Mouse (Mus musculus) forebrain, embryonic 14.5 days (tissue): ENCODE measurements around the gene Neurl1b. TPM values are rescaled to one million over a fixed set of nuclear protein-coding genes. Genes with fewer than 3 reads are reported as not detected.

ENCODE experiments used
- ATAC-seq: fragments of 200-750 bp; cut with Nextera tagmentation; 2 replicates; pipeline ENCODE4 v1.8.0; 2017; ENCODE audit warnings: mild to moderate bottlenecking, moderate library complexity
- DNase-seq: peaks from one replicate; pipeline ENCODE4 v3.0.0-alpha.2; 2015; ENCODE audit warnings: low spot score
- H3K27ac ChIP-seq: fragments of 300-500 bp; sonication (generic); 2 replicates; pipeline ENCODE4 v1.5.1; 2014; ENCODE audit warnings: low read depth, mild to moderate bottlenecking, control low read depth, low read length, moderate library complexity
- H3K27me3 ChIP-seq: fragments of 300-500 bp; sonication (generic); replicated peaks from 2 replicates; pipeline ENCODE4 v1.6.1; 2014; ENCODE audit warnings: low read length, control low read depth, mixed read lengths; ENCODE audit not compliant: control insufficient read depth, insufficient read depth
- H3K36me3 ChIP-seq: fragments of 300-500 bp; sonication (generic); 2 replicates; pipeline ENCODE4 v1.6.1; 2014; ENCODE audit warnings: low read length, control low read depth; ENCODE audit not compliant: control insufficient read depth, insufficient read depth
- H3K4me1 ChIP-seq: fragments of 300-500 bp; sonication (generic); 2 replicates; pipeline ENCODE4 v1.6.1; 2014; ENCODE audit warnings: antibody characterized with exemption, low read length, control low read depth; ENCODE audit not compliant: control insufficient read depth, insufficient read depth
- H3K4me2 ChIP-seq: fragments of 300-500 bp; sonication (generic); 2 replicates; pipeline ENCODE4 v1.6.1; 2014; ENCODE audit warnings: mild to moderate bottlenecking, control low read depth, low read length
- H3K4me3 ChIP-seq: fragments of 300-500 bp; sonication (generic); 2 replicates; pipeline ENCODE4 v1.5.1; 2014; ENCODE audit warnings: low read depth, low read length, control low read depth
- H3K9ac ChIP-seq: fragments of 300-500 bp; sonication (generic); 2 replicates; pipeline ENCODE4 v1.6.1; 2014; ENCODE audit warnings: mild to moderate bottlenecking, low read length, control low read depth, moderate library complexity
- H3K9me3 ChIP-seq: fragments of 300-500 bp; sonication (generic); replicated peaks from 2 replicates; pipeline ENCODE4 v1.6.1; 2016; ENCODE audit warnings: low read length, control low read depth, mixed read lengths; ENCODE audit not compliant: control insufficient read depth
- WGBS: fragments of 180-500 bp; shearing (Covaris S2); extraction: QIAGEN DNeasy Blood & Tissue Kit; methylation state at CpG from one replicate; pipeline ENCODE4 v1.1.7; 2014; 5-methylcytosine and 5-hydroxymethylcytosine counted together
- polyA plus RNA-seq: library from polyadenylated mRNA; unstranded; fragments of >200 nt; fragmentation: Nextera tagmentation; extraction: Ambion mirVana; gene quantifications from 2 replicates; pipeline ENCODE4 v1.2.1, GENCODE M21; 2014

The Neurl1b gene
- polyA plus RNA-seq, 1 experiment from 2014 or later: 2.0 TPM

DNA sequence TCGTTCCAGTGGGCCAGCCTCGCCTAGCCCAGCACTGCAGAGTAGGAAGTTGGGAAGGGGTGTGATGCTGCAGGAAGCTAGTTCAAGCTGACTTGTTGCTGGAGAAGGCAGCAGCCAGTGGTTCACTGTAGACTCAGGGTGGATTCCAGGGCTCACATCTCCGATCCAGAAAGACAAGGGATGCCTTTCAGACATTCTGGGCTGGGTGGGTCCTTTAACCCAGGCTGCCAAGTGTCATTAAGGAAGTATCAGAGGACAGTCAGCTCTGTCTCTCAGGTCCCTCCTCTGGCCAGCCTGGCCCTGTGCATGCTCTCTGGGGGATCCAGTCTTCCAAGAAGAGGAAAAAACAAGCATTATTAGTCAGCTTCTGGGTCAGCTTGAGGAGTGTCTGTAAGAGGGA, 26.5 kb upstream of the Neurl1b start:
- ATAC-seq (no peak), DNase-seq (no peak)
- H3K9ac ChIP-seq: no peak overlapping the region
- no peaks in the 10 kb centered on the region for H3K36me3 ChIP-seq
- 76% methylated on average over 3 of the region's 3 CpGs for whole genome bisulfite sequencing
- no peak overlapping the region for H3K4me3 ChIP-seq
- no peak overlapping the region for H3K27ac ChIP-seq
- H3K9me3 ChIP-seq: no peaks in the 10 kb centered on the region
- H3K4me2 ChIP-seq: no peak overlapping the region
- H3K27me3 ChIP-seq: no peaks in the 10 kb centered on the region
- no peaks in the 10 kb centered on the region for H3K4me1 ChIP-seq

DNA sequence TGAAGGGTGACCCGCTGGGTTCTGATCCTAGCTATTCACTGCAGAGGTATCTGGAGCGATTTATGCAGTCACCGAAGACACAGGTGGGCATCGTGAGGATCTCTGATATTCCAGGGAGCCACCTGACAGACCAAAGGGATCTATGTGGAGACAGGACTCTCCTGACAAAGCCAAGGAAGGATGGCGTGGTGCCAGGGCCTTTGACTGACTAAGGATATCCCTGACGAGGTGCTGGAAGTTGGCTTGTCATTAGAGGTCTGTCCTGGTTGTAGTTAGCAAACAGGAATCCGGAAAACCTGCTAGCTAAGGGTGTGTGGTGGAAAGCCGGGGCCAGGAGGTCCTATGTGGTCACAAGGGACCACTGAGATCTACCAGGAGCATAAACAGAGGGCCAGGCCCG, 25.4 kb upstream of the Neurl1b start:
- no peak for ATAC-seq
- Histone ChIP-seq H3K9ac (no peak overlapping the region), H3K36me3 (no peaks in the 10 kb centered on the region), H3K4me2 (no peak overlapping the region), H3K4me3 (no peak overlapping the region), H3K27me3 (no peaks in the 10 kb centered on the region), H3K9me3 (no peaks in the 10 kb centered on the region), H3K27ac (no peak overlapping the region), H3K4me1 (no peaks in the 10 kb centered on the region)
- whole genome bisulfite sequencing: 84% methylated on average over 9 of the region's 9 CpGs
- no peak for DNase-seq

DNA sequence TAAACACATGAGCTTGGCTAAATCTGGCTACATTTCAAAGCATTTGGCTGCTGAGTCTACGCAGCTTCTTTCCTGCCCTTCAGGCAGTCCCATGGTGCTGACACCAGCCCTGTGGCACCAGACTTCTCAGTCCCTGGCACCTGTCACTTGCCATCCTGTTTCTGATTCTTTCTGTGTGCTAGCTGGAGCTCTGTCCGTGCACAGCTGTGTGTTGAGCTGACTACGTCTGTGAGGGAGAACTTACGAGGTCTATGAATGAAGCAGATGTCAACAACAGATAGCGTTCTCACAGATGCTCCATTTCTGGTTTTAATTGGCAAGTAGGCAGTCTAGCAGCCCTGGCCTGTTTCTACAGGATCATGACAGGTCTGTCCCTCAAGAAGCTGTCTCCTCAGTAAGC, 24.0 kb upstream of the Neurl1b start:
- no peak overlapping the region for H3K4me2 ChIP-seq
- no peak overlapping the region for H3K27ac ChIP-seq
- WGBS: 67% methylated on average over 5 of the region's 5 CpGs
- no peaks in the 10 kb centered on the region for H3K9me3 ChIP-seq
- H3K4me3 ChIP-seq: no peak overlapping the region
- no peaks in the 10 kb centered on the region for H3K27me3 ChIP-seq
- ATAC-seq: no peak
- DNase-seq: peak; percentile 16
- no peaks in the 10 kb centered on the region for H3K4me1 ChIP-seq
- no peak overlapping the region for H3K9ac ChIP-seq
- no peaks in the 10 kb centered on the region for H3K36me3 ChIP-seq

DNA sequence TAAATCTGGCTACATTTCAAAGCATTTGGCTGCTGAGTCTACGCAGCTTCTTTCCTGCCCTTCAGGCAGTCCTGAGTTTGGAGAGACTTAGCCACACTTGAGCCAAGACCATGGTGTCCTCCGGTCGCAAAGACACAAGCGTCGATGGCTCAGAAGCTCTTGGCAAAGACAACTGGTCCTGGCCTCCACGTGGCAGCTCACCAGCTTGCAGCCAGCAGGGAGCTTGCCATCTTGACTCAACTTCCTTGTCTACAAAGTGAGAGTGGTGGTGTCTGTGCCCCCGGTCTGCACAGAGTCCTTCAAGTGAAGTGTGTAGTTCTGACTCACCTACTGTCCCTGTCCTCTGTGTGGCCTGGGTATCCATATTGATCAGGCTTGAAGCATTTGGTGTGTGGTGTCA, 22.3 kb upstream of the Neurl1b start:
- Histone ChIP-seq H3K9ac (no peak overlapping the region), H3K4me2 (no peak overlapping the region), H3K27me3 (no peaks in the 10 kb centered on the region), H3K4me3 (no peak overlapping the region), H3K27ac (no peak overlapping the region), H3K9me3 (no peaks in the 10 kb centered on the region), H3K4me1 (no peaks in the 10 kb centered on the region), H3K36me3 (no peaks in the 10 kb centered on the region)
- no peak for ATAC-seq
- WGBS: 89% methylated on average over 7 of the region's 7 CpGs
- no peak for DNase-seq

DNA sequence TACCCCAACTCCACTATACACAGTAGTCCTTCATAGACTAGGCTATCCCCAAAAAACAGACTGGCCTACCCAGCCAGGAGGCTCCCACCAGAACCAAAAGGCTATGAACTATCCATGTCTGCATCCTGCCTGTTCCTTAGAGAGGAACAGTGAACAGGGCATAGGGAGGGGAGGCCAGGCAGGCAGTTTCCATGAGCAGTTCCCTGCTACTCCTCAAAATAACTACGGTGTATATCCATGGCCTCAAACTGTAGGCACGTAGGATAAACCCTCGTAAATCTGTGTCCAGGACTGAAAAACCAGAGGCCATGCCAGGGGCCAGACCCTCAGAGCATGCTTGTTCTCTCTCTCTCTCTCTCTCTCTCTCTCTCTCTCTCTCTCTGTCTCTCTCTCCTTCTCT, 17.9 kb upstream of the Neurl1b start:
- H3K27ac ChIP-seq: no peak overlapping the region
- no peak overlapping the region for H3K4me2 ChIP-seq
- no peaks in the 10 kb centered on the region for H3K9me3 ChIP-seq
- ATAC-seq: no peak
- 82% methylated on average over 3 of the region's 3 CpGs for WGBS
- H3K27me3 ChIP-seq: no peaks in the 10 kb centered on the region
- no peak overlapping the region for H3K9ac ChIP-seq
- no peaks in the 10 kb centered on the region for H3K4me1 ChIP-seq
- no peak for DNase-seq
- no peaks in the 10 kb centered on the region for H3K36me3 ChIP-seq
- no peak overlapping the region for H3K4me3 ChIP-seq

DNA sequence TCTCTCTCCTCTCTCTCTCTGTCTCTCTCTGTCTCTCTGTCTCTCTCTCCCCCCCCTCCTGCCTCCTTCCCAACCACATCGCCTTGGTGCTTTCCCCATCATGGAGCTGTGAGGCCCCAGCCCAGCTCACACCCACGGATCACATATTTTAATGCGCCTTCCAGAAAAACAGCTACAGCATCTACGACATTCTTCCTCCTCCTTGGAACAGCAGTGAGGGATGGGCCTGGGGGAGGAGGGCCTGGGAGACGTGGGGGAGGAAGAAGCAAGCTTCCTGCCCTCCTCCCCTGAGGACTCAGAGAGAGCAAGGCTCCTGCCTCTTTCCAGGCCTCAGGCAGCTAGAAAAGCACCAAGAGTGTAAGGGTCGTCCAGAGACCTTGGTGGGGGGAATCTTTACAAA, 17.3 kb upstream of the Neurl1b start:
- WGBS: 62% methylated on average over 6 of the region's 6 CpGs
- DNase-seq (no peak), ATAC-seq (no peak)
- Histone ChIP-seq H3K27ac (no peak overlapping the region), H3K27me3 (no peaks in the 10 kb centered on the region), H3K4me3 (no peak overlapping the region), H3K4me2 (no peak overlapping the region), H3K4me1 (no peaks in the 10 kb centered on the region), H3K9me3 (no peaks in the 10 kb centered on the region), H3K36me3 (no peaks in the 10 kb centered on the region), H3K9ac (no peak overlapping the region)

DNA sequence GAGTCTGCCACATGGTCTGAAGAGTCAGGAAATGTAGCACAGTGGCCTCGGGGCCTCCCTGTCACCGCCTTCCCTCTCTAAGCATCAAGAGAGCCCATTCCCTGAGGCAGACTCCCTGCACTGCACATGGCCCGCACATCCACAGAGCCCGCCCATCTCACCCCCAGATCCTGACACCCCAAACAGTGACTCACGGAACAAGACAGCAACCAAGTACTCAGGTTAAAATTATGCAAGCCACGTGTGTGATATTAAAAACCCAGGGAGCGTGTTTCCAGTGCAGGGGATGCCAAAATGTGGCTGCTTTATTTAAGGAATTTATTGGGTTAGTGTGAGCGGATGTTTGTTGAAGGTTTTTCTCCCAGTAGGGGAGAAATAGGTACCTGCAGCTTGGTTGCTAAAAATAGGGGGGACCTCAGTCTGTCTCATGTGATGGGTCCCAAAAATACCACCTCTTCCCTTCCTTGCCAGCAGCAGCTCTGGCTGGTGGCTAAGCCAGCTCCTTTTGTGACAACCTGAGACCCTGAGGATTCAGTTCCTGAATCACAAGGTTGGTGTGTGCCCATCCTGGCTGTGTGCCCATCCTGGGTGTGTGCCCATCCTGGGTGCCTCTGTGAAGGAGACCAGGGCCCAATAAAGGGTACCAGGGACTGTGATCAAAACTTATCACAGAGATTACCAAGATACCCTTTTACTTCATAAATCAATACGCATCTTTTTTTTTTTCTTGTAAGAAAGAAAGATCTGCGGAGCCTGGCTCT, 9.1 kb upstream of the Neurl1b start:
- no peak for DNase-seq
- H3K36me3 ChIP-seq: no peaks in the 10 kb centered on the region
- H3K4me2 ChIP-seq: no peak overlapping the region
- ATAC-seq: no peak
- no peak overlapping the region for H3K4me3 ChIP-seq
- H3K9me3 ChIP-seq: no peaks in the 10 kb centered on the region
- no peak overlapping the region for H3K27ac ChIP-seq
- H3K27me3 ChIP-seq: no peaks in the 10 kb centered on the region
- no peak overlapping the region for H3K9ac ChIP-seq
- WGBS: 83% methylated on average over 10 of the region's 10 CpGs
- no peaks in the 10 kb centered on the region for H3K4me1 ChIP-seq

DNA sequence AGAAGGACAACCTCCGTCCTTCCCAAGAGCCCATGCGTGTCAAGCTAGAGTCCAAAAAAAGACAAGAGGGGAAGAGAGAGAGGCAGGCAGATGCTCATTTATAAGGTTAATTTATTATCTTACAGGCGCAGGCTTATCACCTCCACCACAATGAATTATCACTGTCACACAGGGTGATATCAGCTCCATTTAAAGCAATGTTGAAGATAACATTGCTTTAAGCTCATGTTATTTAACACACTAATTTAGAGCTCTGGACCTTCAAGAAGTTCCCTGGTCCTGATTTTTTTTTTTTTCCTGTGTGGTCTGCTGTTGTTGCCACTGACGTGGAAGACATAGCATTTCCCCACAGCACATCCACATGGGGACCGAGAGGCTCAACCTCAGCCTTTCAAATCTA, 1.7 kb upstream of the Neurl1b start:
- no peaks in the 10 kb centered on the region for H3K36me3 ChIP-seq
- H3K27ac ChIP-seq: no peak overlapping the region
- 85% methylated on average over 5 of the region's 5 CpGs for WGBS
- no peak for DNase-seq
- ATAC-seq: no peak
- H3K9me3 ChIP-seq: no peaks in the 10 kb centered on the region
- no peak overlapping the region for H3K9ac ChIP-seq
- H3K4me1 ChIP-seq: peaks cover 6% of the 10 kb centered on the region; the same call in 1 of the 2 replicates
- peaks cover 3% of the 10 kb centered on the region; the same call in 1 of the 2 replicates for H3K27me3 ChIP-seq
- H3K4me3 ChIP-seq: no peak overlapping the region
- no peak overlapping the region for H3K4me2 ChIP-seq

DNA sequence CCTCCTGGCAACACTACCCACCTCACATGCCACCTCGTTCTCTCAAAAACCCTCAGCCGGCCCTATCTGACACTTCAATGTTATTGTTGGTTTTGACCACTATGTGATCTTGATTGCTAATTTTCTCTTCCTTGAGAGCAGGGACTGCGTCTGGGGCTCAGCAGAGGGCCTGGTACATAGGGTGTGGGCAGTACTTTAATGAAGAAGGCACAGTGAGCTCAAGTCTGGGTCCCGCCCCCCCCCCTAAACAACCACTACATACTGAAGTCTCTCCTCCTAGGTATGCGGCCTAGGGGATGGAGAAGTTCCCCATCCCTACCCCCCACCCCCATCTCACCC, 476 bp upstream of the Neurl1b start:
- WGBS: 5% methylated on average over 5 of the region's 5 CpGs
- Histone ChIP-seq H3K4me2 (peak overlapping the region; percentile 97), H3K9ac (peak overlapping the region; percentile 84), H3K4me1 (peaks cover 6% of the 10 kb centered on the region; the same call in 1 of the 2 replicates), H3K9me3 (no peaks in the 10 kb centered on the region), H3K27me3 (peaks cover 3% of the 10 kb centered on the region; the same call in 1 of the 2 replicates), H3K4me3 (peak overlapping the region; percentile 70), H3K27ac (no peak overlapping the region), H3K36me3 (no peaks in the 10 kb centered on the region)
- DNase-seq (no peak), ATAC-seq (0 out of 2 replicates have a peak, but pooled peaks have one; percentile 47)
